Mouse (Mus musculus): ENCODE measurements around the gene Gprc6a. TPM values are rescaled to one million over a fixed set of nuclear protein-coding genes. Genes with fewer than 3 reads are reported as not detected.

The Gprc6a gene
- polyA plus RNA-seq, 1 experiment from 2014 or later: 0.05 TPM

DNA sequence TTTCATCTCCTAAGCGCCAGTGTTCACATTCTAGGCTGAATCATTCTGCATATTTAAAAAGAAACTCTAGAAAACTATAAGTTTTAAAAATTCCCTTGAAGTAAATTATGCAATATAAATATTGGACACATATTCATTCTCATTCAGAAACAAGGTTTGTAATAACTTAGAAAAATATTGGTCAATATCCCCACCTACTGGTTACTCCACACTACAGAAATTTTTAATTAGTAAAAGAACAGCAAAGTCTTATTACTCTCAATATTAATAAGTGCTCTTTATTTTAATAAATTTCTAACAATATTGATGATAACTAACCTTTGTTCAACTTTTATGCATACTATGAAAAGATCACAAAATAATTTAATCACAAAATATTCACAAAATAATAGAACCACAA is 26.1 kb upstream of the Gprc6a start:
- Histone ChIP-seq H3K27me3 (ENCODE audit: insufficient read depth, low read length) (no peaks in the 10 kb centered on the region), H3K9ac (replicated peaks) (no peak overlapping the region), H3K4me3 (ENCODE audit: low read depth, low read length) (no peak overlapping the region), H3K27ac (ENCODE audit: low read depth) (no peak overlapping the region), H3K4me2 (ENCODE audit: low read depth, low read length) (no peak overlapping the region), H3K36me3 (replicated peaks; ENCODE audit: insufficient read depth, low read length) (no peaks in the 10 kb centered on the region), H3K4me1 (ENCODE audit: insufficient read depth) (no peaks in the 10 kb centered on the region), H3K9me3 (ENCODE audit: low read length) (no peaks in the 10 kb centered on the region)
- 61% methylated on average over 1 of the region's 1 CpGs for WGBS (ENCODE audit: insufficient replicate concordance)
- TF ChIP-seq CTCF (IDR thresholded peaks at IDR 0.05; ENCODE audit: low read depth): no peak
- no peak for TF ChIP-seq EP300 (IDR thresholded peaks at IDR 0.05; ENCODE audit: low read depth)
- ATAC-seq (no peak), DNase-seq (no peak)

DNA sequence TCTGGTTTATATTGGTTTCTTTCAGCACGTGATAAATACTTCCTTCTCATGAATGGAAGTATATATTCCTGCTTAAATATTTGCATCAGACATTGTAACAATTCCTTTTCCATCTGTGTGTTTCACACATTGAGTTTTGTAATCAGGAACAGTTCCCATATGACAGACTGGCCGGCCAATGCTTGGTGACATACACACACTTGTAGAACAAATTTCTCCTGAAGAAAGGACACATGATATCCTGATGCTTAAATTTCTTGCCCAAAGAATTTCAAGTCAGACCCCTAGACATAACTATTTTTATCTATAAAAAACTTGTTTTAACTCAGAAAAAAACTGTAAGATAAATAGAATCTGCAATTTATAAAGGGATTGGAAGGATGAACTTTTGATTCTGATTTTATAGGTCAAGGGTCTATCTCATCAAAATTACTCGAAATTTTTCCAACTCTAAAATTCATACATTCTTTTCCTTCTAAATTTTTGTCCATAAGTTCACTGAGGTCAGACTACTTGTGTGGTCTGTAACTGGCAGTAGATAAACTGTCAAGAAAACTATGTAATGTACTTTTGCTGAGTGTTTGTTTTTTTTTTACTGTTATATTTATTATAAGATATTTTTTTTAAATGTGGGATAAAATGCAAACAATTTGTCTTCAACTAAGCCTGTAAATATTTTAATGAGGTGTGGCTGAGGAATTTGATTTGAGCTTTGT is 18.4 kb upstream of the Gprc6a start:
- WGBS (ENCODE audit: insufficient replicate concordance): 52% methylated on average over 3 of the region's 3 CpGs
- ATAC-seq (no peak), DNase-seq (no peak)
- Histone ChIP-seq H3K27me3 (ENCODE audit: insufficient read depth, low read length) (no peaks in the 10 kb centered on the region), H3K4me3 (ENCODE audit: low read depth, low read length) (no peak overlapping the region), H3K4me2 (ENCODE audit: low read depth, low read length) (no peak overlapping the region), H3K4me1 (ENCODE audit: insufficient read depth) (no peaks in the 10 kb centered on the region), H3K27ac (ENCODE audit: low read depth) (no peak overlapping the region), H3K9ac (replicated peaks) (no peak overlapping the region), H3K36me3 (replicated peaks; ENCODE audit: insufficient read depth, low read length) (no peaks in the 10 kb centered on the region), H3K9me3 (ENCODE audit: low read length) (no peaks in the 10 kb centered on the region)
- TF ChIP-seq EP300 (IDR thresholded peaks at IDR 0.05; ENCODE audit: low read depth): no peak
- no peak for TF ChIP-seq CTCF (IDR thresholded peaks at IDR 0.05; ENCODE audit: low read depth)

DNA sequence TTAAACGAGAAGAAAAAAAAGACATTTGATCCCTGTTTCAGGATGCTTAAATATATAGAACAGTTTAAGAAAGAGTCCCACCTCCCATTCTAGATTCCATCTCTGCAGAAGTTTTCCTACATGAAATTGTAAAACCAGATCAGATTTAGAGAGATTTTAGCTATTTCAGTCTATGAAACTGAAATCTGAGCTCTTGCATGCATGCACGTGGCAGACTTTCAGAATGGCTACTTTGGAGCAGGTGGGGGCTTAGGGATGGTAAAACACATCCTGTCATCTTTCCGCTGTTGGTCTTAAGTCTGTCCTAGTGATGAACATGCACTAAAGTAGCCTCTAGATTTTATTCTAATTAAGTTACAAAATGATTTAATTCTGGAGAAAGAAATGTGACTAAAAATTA is 10.1 kb downstream of the Gprc6a start:
- Histone ChIP-seq H3K9ac (replicated peaks) (no peak overlapping the region), H3K9me3 (ENCODE audit: low read length) (no peaks in the 10 kb centered on the region), H3K4me3 (ENCODE audit: low read depth, low read length) (no peak overlapping the region), H3K36me3 (replicated peaks; ENCODE audit: insufficient read depth, low read length) (no peaks in the 10 kb centered on the region), H3K27me3 (ENCODE audit: insufficient read depth, low read length) (no peaks in the 10 kb centered on the region), H3K4me1 (ENCODE audit: insufficient read depth) (no peaks in the 10 kb centered on the region), H3K27ac (ENCODE audit: low read depth) (no peak overlapping the region), H3K4me2 (ENCODE audit: low read depth, low read length) (no peak overlapping the region)
- TF ChIP-seq EP300 (IDR thresholded peaks at IDR 0.05; ENCODE audit: low read depth) (no peak), CTCF (IDR thresholded peaks at IDR 0.05; ENCODE audit: low read depth) (no peak)
- no peak for ATAC-seq
- WGBS (ENCODE audit: insufficient replicate concordance): 71% methylated on average over 3 of the region's 3 CpGs
- DNase-seq: no peak

GRCm38 (mm10) chr10:51620126-51620525 is 11.1 kb downstream of the Gprc6a start:
- Histone ChIP-seq H3K4me2 (ENCODE audit: low read depth, low read length) (no peak overlapping the region), H3K27ac (ENCODE audit: low read depth) (no peak overlapping the region), H3K9ac (replicated peaks) (no peak overlapping the region), H3K27me3 (ENCODE audit: insufficient read depth, low read length) (no peaks in the 10 kb centered on the region), H3K36me3 (replicated peaks; ENCODE audit: insufficient read depth, low read length) (no peaks in the 10 kb centered on the region), H3K4me1 (ENCODE audit: insufficient read depth) (no peaks in the 10 kb centered on the region), H3K4me3 (ENCODE audit: low read depth, low read length) (no peak overlapping the region), H3K9me3 (ENCODE audit: low read length) (no peaks in the 10 kb centered on the region)
- 57% methylated on average over 7 of the region's 7 CpGs for WGBS (ENCODE audit: insufficient replicate concordance)
- DNase-seq (no peak), ATAC-seq (no peak)
- TF ChIP-seq EP300 (IDR thresholded peaks at IDR 0.05; ENCODE audit: low read depth) (no peak), CTCF (IDR thresholded peaks at IDR 0.05; ENCODE audit: low read depth) (no peak)

DNA sequence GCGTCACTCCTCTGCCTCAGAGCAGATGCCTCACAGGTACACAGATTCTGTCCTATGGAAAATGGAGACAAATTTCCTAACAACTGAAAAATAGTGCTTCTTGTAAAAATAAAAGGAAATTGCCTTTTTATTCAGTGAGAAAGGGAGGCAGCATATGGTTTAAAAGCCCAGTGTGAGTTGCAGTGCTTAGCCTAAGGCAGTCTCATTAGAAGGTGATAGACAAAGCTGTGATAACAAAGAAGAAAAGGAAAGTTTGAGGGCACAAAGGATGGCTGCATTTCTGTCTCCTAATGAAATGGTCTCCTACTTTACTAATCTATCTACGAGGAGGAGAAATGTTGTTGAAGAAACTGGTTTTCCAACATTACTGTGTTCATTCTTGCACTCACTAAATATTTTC is 12.7 kb downstream of the Gprc6a start:
- Histone ChIP-seq H3K4me3 (ENCODE audit: low read depth, low read length) (no peak overlapping the region), H3K9ac (replicated peaks) (no peak overlapping the region), H3K4me2 (ENCODE audit: low read depth, low read length) (no peak overlapping the region), H3K4me1 (ENCODE audit: insufficient read depth) (no peaks in the 10 kb centered on the region), H3K27ac (ENCODE audit: low read depth) (no peak overlapping the region), H3K36me3 (replicated peaks; ENCODE audit: insufficient read depth, low read length) (no peaks in the 10 kb centered on the region), H3K27me3 (ENCODE audit: insufficient read depth, low read length) (no peaks in the 10 kb centered on the region), H3K9me3 (ENCODE audit: low read length) (no peaks in the 10 kb centered on the region)
- WGBS (ENCODE audit: insufficient replicate concordance): 63% methylated on average over 2 of the region's 2 CpGs
- TF ChIP-seq EP300 (IDR thresholded peaks at IDR 0.05; ENCODE audit: low read depth): no peak
- ATAC-seq (no peak), DNase-seq (no peak)

GRCm38 (mm10) chr10:51614826-51615590 is 16.3 kb downstream of the Gprc6a start:
- H3K4me2 ChIP-seq (ENCODE audit: low read depth, low read length): no peak overlapping the region
- no peaks in the 10 kb centered on the region for H3K4me1 ChIP-seq (ENCODE audit: insufficient read depth)
- H3K9me3 ChIP-seq (ENCODE audit: low read length): no peaks in the 10 kb centered on the region
- TF ChIP-seq EP300 (IDR thresholded peaks at IDR 0.05; ENCODE audit: low read depth) (no peak), CTCF (IDR thresholded peaks at IDR 0.05; ENCODE audit: low read depth) (no peak)
- no peaks in the 10 kb centered on the region for H3K27me3 ChIP-seq (ENCODE audit: insufficient read depth, low read length)
- H3K27ac ChIP-seq (ENCODE audit: low read depth): no peak overlapping the region
- 66% methylated on average over 11 of the region's 11 CpGs for WGBS (ENCODE audit: insufficient replicate concordance)
- no peak overlapping the region for H3K9ac ChIP-seq (replicated peaks)
- H3K36me3 ChIP-seq (replicated peaks; ENCODE audit: insufficient read depth, low read length): no peaks in the 10 kb centered on the region
- ATAC-seq: no peak
- no peak for DNase-seq
- H3K4me3 ChIP-seq (ENCODE audit: low read depth, low read length): no peak overlapping the region
